Mouse (Mus musculus) cerebellum, postnatal 25 days (tissue): ENCODE measurements around the gene Ptgis.
A peak's percentile ranks its signal among the peaks of the same experiment; 100 is the strongest.

Experiments used
- DNase-seq, 2 experiments: peaks; one replicate each; pipeline ENCODE4 v3.0.0; 2021; ENCODE audit warnings: mixed read lengths in 2 of 2

Ptgis gene

DNA sequence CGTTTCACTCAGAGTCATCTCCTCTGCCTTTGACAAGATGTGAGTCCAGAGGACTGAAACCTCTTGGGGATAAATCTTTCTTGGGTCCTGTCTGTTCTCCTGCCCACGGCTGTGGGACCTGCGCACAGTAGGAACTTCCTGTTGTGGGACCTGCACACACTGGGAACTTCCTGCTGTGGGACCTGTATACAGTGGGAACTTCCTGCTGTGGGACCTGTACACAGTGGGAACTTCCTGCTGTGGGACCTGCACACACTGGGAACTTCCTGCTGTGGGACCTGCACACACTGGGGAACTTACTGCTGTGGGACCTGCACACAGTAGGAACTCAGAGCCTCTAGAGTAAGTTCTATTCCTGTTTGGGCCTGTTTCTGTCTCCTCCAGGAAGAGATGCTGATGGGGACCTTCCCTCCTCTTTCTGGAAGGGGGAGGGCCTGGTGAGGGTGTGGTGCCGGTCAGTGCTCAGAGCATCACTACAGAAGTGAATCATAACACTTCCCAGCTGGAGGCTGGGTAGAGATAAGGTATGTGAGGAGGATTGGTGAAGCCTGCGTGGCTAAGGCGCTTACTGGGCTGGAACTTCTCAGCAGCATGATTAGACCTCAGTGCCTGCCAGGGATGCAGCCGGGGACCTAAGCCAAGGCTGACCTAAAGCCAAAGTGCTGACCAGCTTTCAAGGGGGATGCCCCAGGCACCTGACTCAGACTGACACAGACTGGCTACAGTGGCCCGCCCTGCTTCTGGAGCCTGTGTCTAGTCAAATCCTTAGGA lies 22.8 kb upstream of the Ptgis start:
- DNase-seq, result peak; percentile 45 to 55

DNA sequence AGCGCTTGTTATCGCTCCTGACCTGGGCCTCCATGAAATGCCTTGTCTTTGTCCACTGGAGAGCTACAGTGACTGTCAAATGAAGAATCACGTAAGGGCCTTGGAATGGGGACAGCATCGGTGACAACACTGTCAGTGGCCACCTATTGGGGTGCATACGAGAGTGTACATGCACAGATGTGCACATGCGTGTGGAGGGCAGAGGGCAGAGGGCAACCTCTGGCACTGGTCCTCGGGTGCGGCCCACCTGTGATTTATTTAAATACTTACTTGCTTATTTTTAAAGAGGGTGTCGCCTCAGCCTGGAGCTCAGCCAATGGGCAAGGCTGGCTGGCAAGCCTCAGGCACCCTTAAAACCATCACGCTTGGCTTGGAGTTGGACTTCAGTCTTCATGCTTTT lies 22.0 kb upstream of the Ptgis start:
- DNase-seq, result no peak

DNA sequence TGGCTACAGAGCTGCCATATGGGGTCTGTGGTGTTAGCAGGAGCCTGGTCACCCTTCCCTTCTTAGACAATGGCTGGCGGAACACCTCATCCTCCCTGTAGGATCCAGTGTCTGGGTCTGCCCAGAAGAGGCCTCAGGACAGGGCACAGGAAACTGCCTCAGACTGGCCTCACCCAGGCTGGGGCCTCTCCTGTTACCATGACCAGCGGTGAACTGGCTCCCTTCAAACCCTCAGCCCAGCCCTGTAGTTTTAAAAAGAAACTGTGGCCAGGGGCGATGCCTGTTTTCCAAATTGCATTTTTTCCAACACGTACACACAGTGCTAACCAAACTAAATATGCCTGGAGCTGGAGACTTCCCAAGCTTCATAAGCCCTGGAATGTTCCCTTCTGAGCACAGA lies 20.7 kb upstream of the Ptgis start:
- DNase-seq, result no peak

DNA sequence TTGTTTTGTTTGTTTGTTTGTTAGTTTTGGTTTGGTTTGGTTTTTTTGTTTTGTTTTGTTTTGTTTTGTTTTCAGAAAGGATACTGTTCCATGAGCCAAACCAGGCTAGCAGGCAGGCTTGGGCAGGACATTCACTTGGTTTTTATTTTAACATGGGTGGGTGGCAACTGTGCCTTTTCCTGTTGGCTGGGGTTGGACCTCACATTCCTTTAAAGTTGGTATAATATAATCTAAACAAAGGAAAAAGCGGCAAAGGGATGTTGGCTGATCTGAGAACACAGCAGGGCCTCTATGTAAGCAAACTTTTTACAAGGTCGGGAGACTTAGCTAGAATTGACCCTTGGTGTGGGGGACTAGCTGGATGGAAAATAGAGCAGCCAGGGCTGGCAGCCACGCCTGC lies 17.4 kb upstream of the Ptgis start:
- DNase-seq, result no peak

DNA sequence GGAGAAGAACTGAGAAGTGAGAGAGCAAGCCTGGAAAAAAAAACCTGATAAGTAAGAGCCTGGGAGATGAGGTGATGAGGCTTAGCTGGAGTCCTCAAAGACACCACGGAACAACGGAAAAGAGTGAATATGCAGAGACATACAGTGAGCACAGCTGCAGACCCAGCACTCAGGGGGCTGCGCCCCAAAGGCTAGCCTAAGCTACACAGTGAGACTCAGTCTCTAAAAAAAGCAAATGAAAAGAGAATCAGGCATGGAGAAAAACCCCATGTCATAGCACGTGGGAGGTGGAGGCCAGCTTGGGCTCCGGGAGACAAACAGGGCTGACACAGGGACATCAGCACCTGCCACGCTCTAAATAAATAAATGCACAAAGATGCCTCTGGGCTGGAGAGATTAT lies 14.4 kb upstream of the Ptgis start:
- DNase-seq, result no peak

DNA sequence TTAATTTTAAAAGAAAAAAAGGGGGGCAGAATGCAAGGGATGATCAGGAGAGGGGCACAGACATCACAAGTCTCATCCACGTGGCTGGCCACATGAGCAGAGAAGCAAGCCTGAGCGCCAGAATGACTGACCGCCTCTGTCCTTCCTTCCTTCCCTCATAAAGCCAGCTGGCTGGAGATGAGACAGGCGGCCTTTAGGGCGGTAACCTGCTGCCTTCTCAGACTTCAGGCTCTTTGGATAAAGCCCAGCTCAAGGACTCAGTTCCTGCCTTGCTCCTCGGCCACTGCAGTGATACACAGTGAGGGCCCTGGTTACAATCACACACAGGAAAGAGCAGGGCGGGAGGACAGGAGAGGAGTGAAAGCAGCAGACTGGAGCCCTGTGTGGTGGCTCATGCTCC lies 13.8 kb upstream of the Ptgis start:
- no peak for DNase-seq

DNA sequence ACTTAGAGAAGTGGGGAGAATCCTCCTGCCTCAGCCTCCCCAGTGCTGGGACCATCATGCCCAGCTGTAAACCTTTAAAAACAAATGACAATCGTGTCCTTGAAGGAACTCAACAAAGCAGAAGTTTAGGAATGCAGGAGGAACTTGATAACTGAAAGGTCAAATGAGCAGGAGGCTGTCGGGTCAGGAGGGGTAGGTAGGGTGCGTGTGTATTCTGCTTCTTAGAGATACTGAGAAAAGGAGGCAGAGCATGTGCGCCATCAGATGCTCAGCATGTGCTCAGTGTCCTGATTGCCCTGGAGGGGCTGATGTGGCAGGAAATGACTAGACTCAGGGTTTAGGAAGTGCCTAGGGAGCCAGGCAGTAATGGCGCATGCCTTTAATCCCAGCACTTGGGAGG lies 13.1 kb upstream of the Ptgis start:
- DNase-seq, result no peak

DNA sequence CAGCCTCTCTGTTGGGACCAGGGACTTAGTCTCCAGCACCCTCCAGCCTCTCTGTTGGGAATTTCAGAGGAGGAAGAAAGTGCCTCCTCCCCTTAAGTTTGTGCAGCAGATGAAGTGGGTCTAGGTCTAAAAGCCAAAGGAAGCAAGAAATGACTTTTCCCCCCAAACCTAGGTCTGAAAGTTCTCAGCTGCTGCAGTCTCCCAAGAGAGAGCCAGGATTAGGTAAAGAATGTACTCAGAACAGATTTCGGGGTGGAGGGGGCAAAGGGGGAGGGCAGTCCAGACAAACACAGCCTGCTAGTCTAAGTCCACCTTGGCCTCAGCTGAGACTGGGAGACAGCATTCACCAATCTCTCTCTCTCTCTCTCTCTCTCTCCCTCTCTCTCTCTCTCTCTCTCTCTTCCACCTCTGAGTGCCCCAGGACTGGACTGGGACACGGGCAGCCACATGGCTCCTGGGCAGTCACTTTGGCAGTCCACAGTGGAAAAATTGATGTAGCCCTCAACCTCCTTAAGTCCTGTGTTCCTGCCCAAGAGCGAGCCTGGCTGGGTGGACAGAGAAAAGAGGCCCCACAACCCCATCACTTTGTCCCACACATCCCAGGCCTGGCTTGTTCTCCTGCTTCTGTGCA lies 11.8 kb upstream of the Ptgis start:
- no peak for DNase-seq

DNA sequence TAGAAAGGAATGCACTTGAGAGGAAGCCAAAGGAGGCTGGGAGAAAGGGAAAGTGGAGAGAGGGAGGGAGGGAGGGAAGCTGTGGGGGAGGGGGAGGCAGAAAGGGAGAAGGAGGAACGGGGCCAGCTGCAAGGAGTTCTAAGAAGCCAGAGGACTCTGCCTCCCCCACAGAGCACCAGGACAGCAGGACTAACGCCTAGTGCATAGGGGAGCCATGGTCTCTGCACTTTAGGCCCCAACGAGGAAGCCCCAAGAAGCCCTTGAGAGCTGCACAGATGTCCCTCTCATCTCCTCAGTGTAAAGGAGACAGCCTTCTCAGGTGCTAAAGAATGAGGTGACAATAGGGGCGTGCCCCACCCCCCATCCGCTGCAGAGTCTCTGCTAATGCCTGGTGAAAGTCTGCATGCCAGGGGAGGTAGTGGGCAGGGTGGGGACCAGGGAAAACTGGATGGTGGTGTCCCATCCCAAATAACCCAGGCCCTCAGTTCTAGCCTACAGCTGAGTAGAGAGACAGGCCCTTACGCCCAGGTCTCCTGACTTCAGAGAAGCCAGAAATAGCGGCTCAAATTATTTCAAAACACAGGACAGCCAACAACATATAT lies 10.4 kb upstream of the Ptgis start:
- no peak for DNase-seq

DNA sequence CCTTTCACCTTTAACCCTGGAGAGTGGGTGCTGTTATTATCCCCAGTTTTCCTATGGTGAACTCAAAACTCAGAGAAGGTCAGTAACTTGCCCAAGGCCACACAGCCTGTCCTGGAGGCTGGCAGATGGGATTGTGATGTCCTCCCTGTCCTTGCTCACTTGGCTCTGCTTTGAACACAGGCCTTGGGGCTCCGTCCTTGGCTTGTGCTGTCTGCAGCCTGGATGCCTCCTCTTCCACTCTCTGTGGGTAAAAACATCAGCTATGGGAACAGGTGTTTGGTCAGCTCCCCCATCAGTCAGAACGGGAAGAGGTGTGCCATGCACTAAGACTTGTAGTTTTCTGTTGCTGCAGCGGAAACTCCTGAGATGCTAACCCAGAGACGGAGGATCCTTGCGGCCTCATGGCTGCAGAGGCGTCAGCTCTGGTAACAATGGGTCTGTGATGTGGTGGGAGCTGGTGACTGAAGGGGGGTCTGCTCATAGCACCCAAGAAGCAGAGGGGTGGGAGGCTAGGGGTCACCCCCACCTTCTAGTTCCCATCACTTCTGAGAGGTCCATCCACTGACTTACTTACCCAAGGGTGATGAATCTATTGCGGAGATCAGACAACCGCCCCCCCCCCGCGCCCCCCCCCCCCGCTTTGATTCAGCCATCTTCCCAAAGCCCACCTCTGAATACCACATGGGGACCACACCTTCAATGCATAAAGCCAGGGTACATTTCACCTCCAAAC lies 9.8 kb upstream of the Ptgis start:
- no peak for DNase-seq

DNA sequence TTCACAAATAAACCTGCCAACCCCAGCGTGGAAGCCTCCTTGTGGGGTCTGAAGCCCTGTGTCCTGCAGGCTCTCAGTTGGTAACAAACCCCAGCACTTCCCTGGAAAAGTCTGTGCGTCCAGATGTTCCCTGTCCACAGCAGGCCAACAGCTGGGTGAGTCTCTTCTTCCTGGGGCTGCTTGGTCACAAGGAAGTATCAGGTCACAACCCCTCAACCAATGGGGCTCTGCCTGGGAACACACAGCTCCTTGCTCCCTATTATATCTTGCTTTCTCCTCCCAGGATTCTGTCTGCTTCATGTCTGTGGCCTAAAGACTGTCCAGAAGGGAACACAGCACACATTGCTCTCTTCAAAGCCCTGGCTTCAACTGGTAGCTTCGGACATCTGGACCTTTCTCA lies 9.2 kb upstream of the Ptgis start:
- no peak for DNase-seq

DNA sequence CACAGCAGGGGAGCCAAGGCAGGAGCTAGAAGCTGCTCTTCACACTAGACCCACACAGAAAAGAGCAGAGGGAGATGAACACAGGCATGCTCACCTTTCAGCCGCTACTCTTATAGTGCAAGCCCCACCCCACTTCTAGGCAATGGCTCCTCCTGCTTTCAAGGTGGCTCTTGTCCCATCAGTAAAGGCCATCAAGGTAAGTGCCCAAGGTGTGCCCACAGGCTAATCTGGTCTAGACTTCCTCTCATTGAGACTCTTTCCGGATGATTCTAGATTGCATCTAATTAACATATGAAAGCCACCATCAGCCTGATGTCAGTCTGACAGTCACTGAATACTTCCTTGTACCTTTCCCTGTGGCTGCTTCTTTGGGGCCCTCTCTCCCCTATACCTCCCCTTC lies 7.4 kb upstream of the Ptgis start:
- no peak for DNase-seq

DNA sequence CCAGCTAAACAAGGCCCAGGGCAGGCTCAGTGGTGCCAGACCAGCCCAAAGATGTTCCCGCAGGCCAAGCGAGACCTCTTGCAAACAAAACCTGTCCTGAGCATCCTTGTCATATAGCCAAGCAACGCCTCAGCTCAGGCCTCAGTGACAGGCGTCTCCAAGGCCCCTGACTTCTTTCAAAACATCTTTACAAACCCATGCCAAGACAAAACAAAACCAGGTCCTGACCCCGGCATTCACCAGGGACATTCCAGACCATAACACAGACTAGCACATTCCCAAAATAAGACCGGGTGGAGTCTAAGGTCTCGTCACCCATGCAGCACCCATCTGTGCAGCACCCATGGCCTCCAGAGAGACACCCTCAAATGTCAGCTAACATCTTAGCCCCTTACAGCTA lies 6.3 kb upstream of the Ptgis start:
- no peak for DNase-seq

DNA sequence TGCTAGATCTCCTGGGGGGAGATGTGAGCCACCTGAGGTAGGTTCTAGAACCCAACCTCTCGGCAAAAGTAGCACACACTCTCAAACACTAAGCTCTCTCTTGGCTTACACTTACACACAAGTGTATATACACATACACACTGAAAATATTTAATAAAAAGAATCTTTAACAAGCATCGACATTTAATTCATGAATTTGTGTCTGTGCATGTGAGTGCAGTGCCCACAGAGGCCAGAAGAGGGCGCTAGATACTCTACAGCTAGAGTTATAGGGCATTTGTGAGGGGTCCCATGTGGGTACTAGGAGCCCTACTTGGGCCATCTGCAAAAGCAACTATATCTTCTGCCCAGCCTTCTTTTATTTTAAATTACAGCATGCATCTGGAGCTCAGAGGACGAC lies 4.5 kb upstream of the Ptgis start:
- no peak for DNase-seq

DNA sequence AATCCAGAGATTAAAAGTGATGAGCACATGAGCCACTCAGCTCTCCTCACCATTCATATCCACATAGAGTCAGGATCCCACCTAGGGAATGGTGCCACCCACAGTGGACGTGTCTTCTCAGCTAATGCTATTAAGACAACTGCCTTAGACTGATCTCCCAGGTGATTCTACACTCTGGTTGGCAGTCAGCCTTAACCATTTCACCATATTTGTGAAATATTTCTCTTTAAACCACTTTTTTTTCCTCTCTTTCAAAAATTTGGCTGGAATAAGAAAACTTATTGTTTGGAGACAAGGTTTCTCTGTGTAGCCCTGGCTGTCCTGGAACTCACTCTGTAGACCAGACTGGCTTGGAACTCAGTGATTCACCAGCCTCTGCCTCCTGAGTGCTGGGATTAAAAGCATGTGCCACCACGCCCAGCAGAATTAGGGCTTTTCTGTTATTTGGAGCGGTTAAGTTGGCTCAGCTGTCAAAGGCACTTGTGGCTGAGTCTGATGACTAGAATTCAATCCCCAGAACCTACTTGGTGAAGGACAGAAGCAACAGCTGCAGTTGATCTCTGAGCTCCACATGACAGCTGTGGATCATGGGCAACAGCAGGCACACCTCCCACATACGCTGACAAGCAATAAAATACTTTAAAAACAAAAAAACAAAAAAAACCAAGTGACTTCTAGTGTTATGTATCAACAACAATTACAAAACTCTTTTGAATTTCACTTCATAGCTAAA lies 3.6 kb upstream of the Ptgis start:
- DNase-seq, result no peak

DNA sequence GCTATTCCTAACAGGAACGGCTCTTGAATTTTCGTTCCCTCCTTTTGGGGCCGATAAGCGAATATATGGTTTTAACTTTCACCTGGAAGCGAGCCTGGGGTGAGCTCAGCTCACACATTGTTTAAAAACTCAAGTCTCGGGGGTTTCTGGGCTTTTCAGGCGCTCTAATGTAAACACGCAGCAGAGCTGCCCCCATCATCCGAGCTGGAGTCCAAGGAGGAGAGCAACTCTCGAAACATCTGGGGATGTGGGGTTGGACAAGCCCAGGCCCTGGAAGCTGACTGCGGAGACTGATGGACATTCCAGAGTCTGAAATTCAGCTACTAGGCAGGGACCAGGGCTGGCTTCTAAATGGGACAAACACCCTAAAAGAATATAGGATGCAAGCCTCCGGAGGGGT lies 1.1 kb downstream of the Ptgis start:
- DNase-seq, result no peak

DNA sequence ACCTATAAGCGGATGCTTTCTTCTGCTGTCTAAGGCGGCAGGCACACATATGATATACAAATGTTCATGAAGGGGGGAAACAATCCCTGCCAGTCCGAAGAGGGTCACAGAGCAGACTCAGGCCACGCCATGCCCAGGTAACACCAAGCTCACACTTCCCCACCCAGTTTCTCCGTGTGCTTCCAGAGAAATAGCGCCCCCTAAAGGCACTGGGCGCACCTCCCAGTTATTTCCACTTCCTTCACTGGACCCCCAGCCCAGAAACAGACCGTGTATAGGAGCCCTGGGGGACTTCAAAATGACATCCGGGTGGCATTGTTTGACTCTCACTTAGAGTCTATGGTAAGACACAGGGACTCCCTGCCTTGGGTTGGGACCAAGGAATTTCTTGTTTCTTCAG lies 3.2 kb downstream of the Ptgis start:
- DNase-seq, result no peak

DNA sequence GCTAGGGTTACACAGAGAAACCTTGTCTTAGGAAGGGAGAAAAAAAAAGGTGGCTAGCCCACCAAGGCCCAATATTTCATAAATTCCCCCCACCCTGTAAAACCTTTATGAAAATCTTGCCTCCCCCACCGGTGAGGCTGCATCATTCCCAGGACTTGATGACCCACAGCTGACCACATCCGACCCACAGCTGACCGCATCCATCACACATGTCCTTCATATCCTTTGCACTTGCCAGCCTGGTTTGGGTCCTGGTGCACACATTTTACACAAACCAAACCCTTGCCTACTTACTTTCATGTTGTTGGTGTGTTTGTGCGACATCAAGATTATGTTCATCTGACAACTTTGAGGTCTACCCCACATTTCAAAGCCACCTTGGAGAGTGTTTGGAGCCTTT lies 4.2 kb downstream of the Ptgis start:
- no peak for DNase-seq

DNA sequence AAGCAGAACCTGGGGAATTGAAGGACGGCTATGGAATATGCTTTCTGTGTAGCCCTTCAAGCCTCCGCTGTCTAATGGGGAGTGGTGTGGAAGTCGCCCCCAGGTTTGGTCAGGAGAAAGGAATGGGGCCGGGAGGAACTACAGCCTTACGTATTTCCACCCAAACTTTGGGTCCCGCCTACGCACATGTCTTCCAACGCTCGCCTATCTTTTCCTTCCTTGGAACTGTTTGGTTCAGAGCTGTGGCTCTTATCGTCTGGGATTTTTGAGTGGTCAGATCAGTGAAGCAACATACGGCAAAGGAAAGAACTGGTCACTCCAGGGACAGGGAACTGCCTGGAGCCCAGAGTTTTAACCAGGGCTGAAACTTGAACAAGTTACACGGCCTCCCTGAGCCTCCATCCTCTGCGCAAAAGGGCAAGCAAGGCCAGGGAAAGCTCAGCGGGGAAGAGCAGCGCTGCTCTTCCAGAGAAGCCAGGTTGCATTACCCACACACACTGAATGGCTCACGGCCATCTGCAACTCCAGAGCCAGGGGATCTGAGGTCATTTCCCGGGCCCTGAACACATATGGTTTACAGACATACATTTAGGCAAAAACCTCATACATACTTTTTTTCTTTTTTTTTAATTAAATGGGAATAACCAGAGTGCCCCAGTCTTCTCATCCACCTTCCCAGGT lies 4.9 kb downstream of the Ptgis start:
- peak in 1 of 2 experiments; percentile 37 for DNase-seq

DNA sequence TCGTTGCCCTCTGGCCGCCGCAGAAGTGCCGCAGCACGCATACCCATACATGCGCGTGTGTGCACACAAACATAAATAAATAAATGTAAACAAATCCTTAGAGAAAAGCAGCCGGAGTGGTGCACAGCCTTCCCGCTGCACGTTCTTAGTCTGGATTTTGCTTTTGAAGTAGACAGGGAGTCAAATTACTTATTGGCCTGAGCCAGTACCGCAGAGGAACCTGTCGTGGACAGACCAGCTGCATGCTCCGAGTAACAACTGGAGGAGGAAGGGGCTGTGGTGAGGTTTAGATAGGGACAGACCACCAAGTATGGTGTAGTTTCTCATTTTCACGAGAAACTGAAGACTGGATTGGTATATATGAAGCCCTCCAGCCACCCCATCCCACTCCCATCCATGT lies 6.6 kb downstream of the Ptgis start:
- no peak for DNase-seq

DNA sequence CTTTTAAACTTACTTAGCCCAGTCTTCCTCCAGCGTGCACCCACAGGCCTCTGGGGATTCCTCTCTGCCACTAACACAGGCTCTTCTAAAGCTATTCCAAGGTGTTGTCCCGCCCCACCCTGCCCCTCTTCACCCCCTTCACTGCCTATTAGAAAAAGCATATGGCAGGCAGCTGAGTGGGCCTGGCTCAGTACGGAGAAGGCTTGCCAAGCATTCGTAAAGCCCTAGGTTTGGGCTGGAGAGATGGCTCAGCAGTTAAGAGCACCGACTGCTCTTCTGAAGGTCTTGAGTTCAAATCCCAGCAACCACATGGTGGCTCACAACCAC lies 7.4 kb downstream of the Ptgis start:
- no peak for DNase-seq

DNA sequence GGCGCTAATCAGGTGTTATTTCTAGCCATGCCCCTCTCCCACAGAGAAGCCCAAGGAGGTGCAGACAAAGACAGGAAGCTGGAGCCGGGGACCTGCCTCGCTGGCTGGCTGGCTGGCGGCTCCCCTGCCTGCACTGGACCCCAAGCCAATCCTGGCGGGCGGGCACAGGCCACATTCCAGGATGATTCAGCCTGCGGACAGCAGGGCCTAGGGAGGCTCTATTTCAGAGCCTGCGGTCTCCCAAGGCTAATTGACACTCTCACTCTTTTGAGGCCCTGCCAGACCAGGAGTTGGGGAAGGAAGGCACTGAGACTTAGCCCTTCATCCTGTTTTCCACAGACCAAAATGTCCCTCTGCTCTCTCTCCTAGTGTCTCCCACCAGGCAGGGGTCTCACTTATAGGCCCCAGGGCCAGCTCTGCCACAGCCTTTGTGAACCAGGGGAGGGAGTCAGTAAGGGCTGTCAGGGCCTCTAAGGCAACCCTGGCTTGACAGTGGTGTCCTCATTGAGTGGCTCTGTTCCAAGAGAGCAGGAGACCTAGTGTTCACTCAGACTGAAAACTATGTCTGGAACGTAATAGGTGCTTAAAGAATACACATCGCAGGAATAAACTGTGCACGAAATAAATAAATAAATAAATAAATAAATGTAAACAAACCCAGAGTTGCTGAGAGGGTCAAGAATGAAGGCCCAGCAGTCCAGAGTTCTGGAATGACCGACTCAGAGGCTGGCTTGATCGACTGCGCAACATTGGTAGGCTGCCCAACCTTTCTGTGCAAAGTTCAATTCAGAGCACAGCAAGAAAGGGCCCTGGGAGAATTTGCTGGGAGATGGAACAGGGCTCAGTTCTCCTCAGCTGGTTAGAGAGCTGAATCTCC lies 8.0 kb downstream of the Ptgis start:
- peak; percentile 68 to 77 for DNase-seq
